Mouse (Mus musculus) ES-E14 (cell line): ENCODE measurements at regions not wholly inside any gene's neighbourhood (a gene's known extent, or its start where the extent isn't known, plus 50 kb on each side); places are given as distances from the start of the nearest gene placed in this dataset.
"Not testable (repeated sequence)": the region's sequence is repeated elsewhere in the genome, so short reads cannot be mapped to it uniquely, and the experiment has no call there.

Experiments used
- CHD2 ChIP-seq: IDR thresholded peaks from 2 replicates; pipeline ENCODE4 v1.6.1; 2014; ENCODE audit warnings: mild to moderate bottlenecking, low read depth, low read length, inconsistent platforms
- HCFC1 ChIP-seq: IDR thresholded peaks from 2 replicates; pipeline ENCODE4 v1.6.1; 2012; ENCODE audit warnings: low read length, inconsistent platforms, borderline replicate concordance; ENCODE audit not compliant: insufficient read depth
- MAFK ChIP-seq: IDR thresholded peaks from 2 replicates; pipeline ENCODE4 v1.6.1; 2014; ENCODE audit warnings: mild to moderate bottlenecking, low read depth, low read length, inconsistent platforms; ENCODE audit not compliant: insufficient read depth
- ZC3H11A ChIP-seq: IDR thresholded peaks from 2 replicates; pipeline ENCODE4 v1.6.1; 2012; ENCODE audit warnings: low read depth, mild to moderate bottlenecking, inconsistent platforms, low read length, borderline replicate concordance

GRCm38 (mm10) chr1:154061397-154061796, 139.6 kb upstream of the Zfp648 start:
- not testable (repeated sequence) for TF ChIP-seq HCFC1, CHD2, ZC3H11A, MAFK
